Mouse (Mus musculus) liver, adult 2 months (tissue): Measurements from ENCODE around the gene Mesp2. TPM values are rescaled to one million over a fixed set of nuclear protein-coding genes. Genes with fewer than 3 reads are reported as not detected.

Experiments used
- DNase-seq: peaks from one replicate; pipeline ENCODE4 v3.0.0-alpha.2; 2011; ENCODE audit warnings: low read depth, low spot score; ENCODE audit errors: extremely low read depth
- H3K27ac ChIP-seq: fragments of 200-500 bp; replicated peaks from 2 replicates; pipeline ENCODE4 v1.5.1; 2012; ENCODE audit warnings: low read depth, mild to moderate bottlenecking, control low read depth, inconsistent platforms, low read length; ENCODE audit not compliant: insufficient read depth
- H3K27me3 ChIP-seq: fragments of 200-500 bp; 2 replicates; pipeline ENCODE4 v1.6.1; 2012; ENCODE audit warnings: mild to moderate bottlenecking, moderate library complexity, low read length, inconsistent platforms; ENCODE audit not compliant: control insufficient read depth, insufficient read depth
- H3K36me3 ChIP-seq: fragments of 200-500 bp; 2 replicates; pipeline ENCODE4 v1.6.1; 2012; ENCODE audit warnings: low read length, inconsistent platforms; ENCODE audit not compliant: control insufficient read depth, insufficient read depth
- H3K4me1 ChIP-seq: fragments of 200-500 bp; 2 replicates; pipeline ENCODE4 v1.6.1; 2011; ENCODE audit warnings: low read length; ENCODE audit not compliant: control insufficient read depth, insufficient read depth
- H3K4me3 ChIP-seq: fragments of 200-500 bp; 2 replicates; pipeline ENCODE4 v1.5.1; 2011; ENCODE audit warnings: low read depth, mild to moderate bottlenecking, control low read depth, low read length, moderate library complexity; ENCODE audit not compliant: insufficient read depth
- H3K79me2 ChIP-seq: fragments of 200-500 bp; 2 replicates; pipeline ENCODE4 v1.6.1; 2012; ENCODE audit warnings: inconsistent platforms, mild to moderate bottlenecking, low read length, moderate library complexity; ENCODE audit not compliant: control insufficient read depth, insufficient read depth
- H3K9ac ChIP-seq: fragments of 200-500 bp; 2 replicates; pipeline ENCODE4 v1.6.1; 2012; ENCODE audit warnings: low read depth, mild to moderate bottlenecking, control low read depth, inconsistent platforms, low read length
- CTCF ChIP-seq: fragments of 200-500 bp; IDR thresholded peaks from 2 replicates; pipeline ENCODE4 v1.5.1; 2011; ENCODE audit warnings: low read depth, low read length, control low read depth
- POLR2A ChIP-seq: fragments of 200-500 bp; IDR thresholded peaks from 2 replicates; pipeline ENCODE4 v1.6.1; 2011; ENCODE audit warnings: low read length, control low read depth; ENCODE audit not compliant: insufficient read depth; ENCODE audit errors: extremely low read depth
- WGBS: fragments of 180-500 bp; shearing (Covaris S2); methylation state at CpG from one replicate; pipeline ENCODE4 v1.1.7; 2018; 5-methylcytosine and 5-hydroxymethylcytosine counted together
- polyA plus RNA-seq: library from polyadenylated mRNA; depleted of rRNA; stranded (reverse); fragments of >200 nt; gene quantifications from 2 replicates; pipeline ENCODE4 v1.2.3, GENCODE M21; 2012
- total RNA-seq: library from RNA; depleted of rRNA; stranded (reverse); fragments of >200 nt; gene quantifications from 2 replicates; pipeline ENCODE4 v1.2.3, GENCODE M21; 2014

Mesp2 gene
- total and polyA plus RNA-seq, 2 experiments, result 0.09 to 0.23 TPM

DNA sequence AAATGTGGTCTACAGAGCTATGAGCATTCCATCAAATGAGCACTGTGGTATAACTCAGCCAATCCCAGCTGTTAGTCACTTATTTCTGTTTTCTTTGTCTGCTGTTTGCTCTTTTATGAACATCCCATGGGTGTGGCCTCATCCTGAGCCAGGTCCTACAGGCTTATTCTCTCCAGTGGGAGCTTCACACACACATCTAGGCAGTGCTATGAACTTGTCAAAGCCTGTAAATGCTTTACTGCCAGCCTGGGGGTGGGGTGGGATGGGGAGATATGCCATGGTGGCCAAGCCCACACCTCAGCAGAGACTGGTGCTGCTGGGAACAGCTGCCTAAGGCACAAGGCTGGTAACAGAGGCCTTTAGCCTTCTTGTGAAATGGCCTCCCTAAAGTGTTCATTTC is 22.5 kb downstream of the Mesp2 start:
- no peak for DNase-seq
- Histone ChIP-seq H3K27ac (no peak overlapping the region), H3K4me1 (peaks cover 13% of the 10 kb centered on the region), H3K4me3 (no peak overlapping the region), H3K9ac (no peak overlapping the region), H3K79me2 (no peaks in the 10 kb centered on the region), H3K27me3 (no peaks in the 10 kb centered on the region), H3K36me3 (peaks cover 9% of the 10 kb centered on the region)
- TF ChIP-seq CTCF, result no peak
- TF ChIP-seq POLR2A, result no peak

DNA sequence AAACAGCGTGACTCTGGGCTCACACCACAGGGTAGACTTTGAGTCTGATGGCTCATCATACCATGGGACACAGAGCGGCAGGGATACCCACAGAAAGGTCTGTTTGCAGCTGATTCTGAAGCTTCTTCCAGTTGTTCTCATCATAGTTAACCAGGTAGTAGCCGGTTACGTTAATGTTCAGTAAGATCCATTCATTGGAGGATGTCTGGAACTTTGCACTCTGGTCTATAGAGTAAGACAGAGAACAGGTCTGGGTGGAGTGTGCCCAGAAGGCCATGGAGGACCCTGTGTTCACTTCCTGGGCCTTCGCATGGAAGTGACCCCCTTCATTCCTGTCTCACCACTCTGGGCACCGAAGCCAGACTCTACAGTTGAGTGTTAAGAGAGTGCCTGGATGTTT is 24.7 kb downstream of the Mesp2 start:
- no peak overlapping the region for H3K9ac ChIP-seq
- no peaks in the 10 kb centered on the region for H3K79me2 ChIP-seq
- H3K4me1 ChIP-seq, result peaks cover 11% of the 10 kb centered on the region
- no peak overlapping the region for H3K4me3 ChIP-seq
- H3K36me3 ChIP-seq, result peaks cover 9% of the 10 kb centered on the region
- 95% methylated on average over 6 of the region's 6 CpGs for WGBS
- TF ChIP-seq CTCF (no peak), POLR2A (no peak)
- no peak for DNase-seq
- no peak overlapping the region for H3K27ac ChIP-seq
- H3K27me3 ChIP-seq, result no peaks in the 10 kb centered on the region

DNA sequence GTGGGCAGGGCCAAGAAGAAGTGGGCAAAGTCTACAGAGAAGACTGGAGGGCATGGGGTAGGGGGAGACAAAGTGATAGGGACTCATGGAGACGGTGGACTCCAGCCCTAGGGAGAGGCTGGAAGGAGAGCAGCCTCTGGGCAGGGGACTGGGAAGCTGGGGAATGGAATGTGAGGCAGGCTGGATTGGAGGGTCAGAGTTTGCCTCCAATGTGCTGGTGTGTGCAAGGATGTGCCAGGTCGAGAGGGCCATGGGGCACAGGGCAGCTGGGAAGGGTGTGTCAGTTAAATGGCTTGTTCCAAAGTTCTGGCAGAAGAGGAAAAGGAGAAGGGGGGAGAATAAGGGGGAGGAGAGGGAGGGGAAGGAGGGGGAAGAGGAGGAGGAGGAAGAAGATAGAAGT is 26.7 kb downstream of the Mesp2 start:
- Histone ChIP-seq H3K4me1 (peaks cover 7% of the 10 kb centered on the region), H3K4me3 (no peak overlapping the region), H3K27ac (no peak overlapping the region), H3K9ac (no peak overlapping the region), H3K36me3 (peaks cover 9% of the 10 kb centered on the region), H3K27me3 (no peaks in the 10 kb centered on the region), H3K79me2 (peaks cover 10% of the 10 kb centered on the region; the same call in 1 of the 2 replicates)
- 56% methylated on average over 2 of the region's 2 CpGs for WGBS
- TF ChIP-seq CTCF (no peak), POLR2A (no peak)
- peak; percentile 54 for DNase-seq

DNA sequence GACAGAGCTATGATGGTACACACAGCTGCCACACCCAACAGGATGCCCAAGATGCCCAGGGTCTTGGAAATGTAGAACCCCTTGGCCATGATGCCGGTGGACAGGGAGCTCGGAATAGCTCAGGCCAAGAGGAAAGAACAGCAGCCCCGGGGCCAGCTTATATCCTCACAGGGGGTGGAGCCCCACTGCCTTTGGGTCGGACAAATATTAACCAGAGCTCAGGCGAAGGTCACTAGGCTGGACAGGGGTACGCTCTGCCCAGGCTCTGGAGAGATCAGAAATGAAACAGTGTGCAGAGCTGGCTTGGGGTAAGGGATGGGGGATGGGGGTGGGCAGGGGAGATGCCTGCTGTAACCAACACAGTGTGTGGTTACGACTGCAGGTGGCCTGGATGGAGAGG is 31.6 kb downstream of the Mesp2 start:
- Histone ChIP-seq H3K4me1 (peaks cover 21% of the 10 kb centered on the region), H3K79me2 (peaks cover 10% of the 10 kb centered on the region; the same call in 1 of the 2 replicates), H3K27me3 (no peaks in the 10 kb centered on the region), H3K36me3 (no peaks in the 10 kb centered on the region; the same call in 1 of the 2 replicates), H3K9ac (peak overlapping the region; percentile 71), H3K27ac (peak overlapping the region; percentile 91), H3K4me3 (peak overlapping the region; percentile 65)
- TF ChIP-seq POLR2A (peak; percentile 79; the same call in 1 of the 2 replicates), CTCF (no peak)
- peak; percentile 93 for DNase-seq
- WGBS, result 24% methylated on average over 7 of the region's 7 CpGs

DNA sequence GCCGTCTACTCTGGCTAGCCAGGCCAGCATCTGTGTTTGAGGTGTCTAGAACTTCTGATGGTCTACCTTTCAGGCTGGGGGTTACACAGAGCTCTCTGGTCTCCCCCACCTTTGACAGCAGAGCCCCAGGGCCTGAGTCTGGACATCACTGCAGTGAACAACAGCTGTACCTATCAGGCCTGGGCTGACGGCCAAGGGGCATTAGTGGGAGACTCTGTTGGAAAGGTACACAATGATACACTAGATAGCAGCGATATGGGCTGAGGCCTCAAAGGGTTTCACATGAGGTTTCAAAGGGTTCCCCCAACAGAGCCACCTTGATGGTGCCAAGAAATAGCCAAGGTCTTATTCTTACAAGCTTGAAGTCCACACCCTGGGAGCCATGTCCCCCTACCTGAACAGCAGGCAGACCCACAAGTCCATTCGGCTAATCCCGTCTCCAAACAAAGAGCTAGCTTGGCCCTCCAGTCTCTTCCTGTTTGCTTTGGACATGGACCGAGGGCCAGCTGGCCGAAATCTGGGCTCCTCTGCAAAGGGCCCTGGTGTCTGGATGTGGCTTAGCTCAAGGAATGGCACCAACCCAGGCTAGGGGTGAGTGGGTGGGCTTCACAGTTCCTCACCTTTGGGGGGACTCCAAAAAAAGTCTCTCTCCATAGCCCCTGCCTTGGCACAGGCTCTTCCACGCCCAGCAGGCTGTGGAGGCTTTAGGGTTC is 33.7 kb downstream of the Mesp2 start:
- Histone ChIP-seq H3K27me3 (no peaks in the 10 kb centered on the region), H3K9ac (peak overlapping the region; percentile 61), H3K27ac (peak overlapping the region; percentile 91), H3K36me3 (no peaks in the 10 kb centered on the region), H3K4me1 (peaks cover 21% of the 10 kb centered on the region), H3K4me3 (no peak overlapping the region), H3K79me2 (peaks cover 10% of the 10 kb centered on the region; the same call in 1 of the 2 replicates)
- peak; percentile 87 for DNase-seq
- 15% methylated on average over 8 of the region's 8 CpGs for WGBS
- 0 out of 2 replicates have a peak, but pooled peaks have one; percentile 7 for TF ChIP-seq POLR2A
- TF ChIP-seq CTCF, result peak; percentile 21; the same call in 1 of the 2 replicates

DNA sequence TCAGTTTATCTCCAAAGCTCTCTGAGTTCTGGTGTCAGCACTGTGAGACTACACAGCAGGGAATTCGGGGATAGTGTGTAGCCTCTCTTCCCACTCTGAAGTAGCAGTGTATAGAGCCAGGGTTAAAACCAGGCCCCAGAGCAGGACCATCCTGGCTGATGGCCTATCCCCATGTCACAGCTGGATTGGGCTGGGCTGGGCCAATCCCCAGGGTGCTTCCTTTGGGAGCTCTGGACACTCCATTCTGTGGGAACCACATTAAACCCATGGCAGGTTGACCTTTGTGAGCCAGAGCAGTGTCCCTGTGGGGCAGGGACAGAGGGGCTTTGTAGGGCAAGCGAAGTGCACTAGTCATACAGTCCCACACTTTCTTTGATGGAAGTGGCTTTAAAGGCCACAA is 35.8 kb downstream of the Mesp2 start:
- Histone ChIP-seq H3K79me2 (peaks cover 6% of the 10 kb centered on the region; the same call in 1 of the 2 replicates), H3K36me3 (no peaks in the 10 kb centered on the region), H3K27ac (no peak overlapping the region), H3K4me3 (no peak overlapping the region), H3K27me3 (no peaks in the 10 kb centered on the region), H3K4me1 (peaks cover 15% of the 10 kb centered on the region), H3K9ac (no peak overlapping the region)
- TF ChIP-seq POLR2A (no peak), CTCF (no peak)
- DNase-seq, result no peak
- WGBS, result 81% methylated on average over 2 of the region's 2 CpGs
